20 mouse cellular contexts compared by ENCODE assay signal in genomic region chr13:107909343-107910067, GRCm38 (mm10).
DNase-seq lines count a peak whose midpoint lies in the region; ATAC-seq lines count a peak whose summit lies in the region.
"Had no signal": no experiment of that assay in that cellular context is flagged by ENCODE, and none has a peak within 500 bp of the region (broad histone marks: within the 10 kb centered on the region; RNA-seq: fewer than 3 reads in every experiment).

No protein-coding gene starts in this region.

- no peak for ATAC-seq in hindbrain, embryonic 11.5 days (ENCODE audit: low FRiP score)
- ATAC-seq in midbrain, embryonic 12.5 days (ENCODE audit: low FRiP score, low read depth) = 0 out of 2 replicates have a peak, but pooled peaks have one; percentile 12
- ATAC-seq: forebrain, embryonic 13.5 days; intestine, embryonic 16.5 days; liver, postnatal 0 days had no signal

- H3K9me3 ChIP-seq in hindbrain, embryonic 11.5 days (ENCODE audit: control insufficient read depth, low read length) = no peaks in the 10 kb centered on the region
- no peaks in the 10 kb centered on the region for H3K9me3 ChIP-seq in midbrain, embryonic 12.5 days
- H3K9me3 ChIP-seq: forebrain, embryonic 13.5 days; heart, embryonic 15.5 days; kidney, embryonic 15.5 days had no signal

- WGBS in hindbrain, embryonic 11.5 days = 31% methylated on average over 15 of the region's 15 CpGs
- WGBS in midbrain, embryonic 12.5 days = 13% methylated on average over 15 of the region's 15 CpGs

- H3K9ac ChIP-seq in hindbrain, embryonic 11.5 days (ENCODE audit: low read depth, low read length) = no peak overlapping the region
- no peak overlapping the region for H3K9ac ChIP-seq in midbrain, embryonic 12.5 days (replicated peaks)
- H3K9ac ChIP-seq: forebrain, embryonic 13.5 days; heart, embryonic 15.5 days; kidney, embryonic 15.5 days; liver, postnatal 0 days had no signal

- no peaks in the 10 kb centered on the region for H3K36me3 ChIP-seq in hindbrain, embryonic 11.5 days (ENCODE audit: control insufficient read depth, insufficient read depth, low read length)
- no peaks in the 10 kb centered on the region for H3K36me3 ChIP-seq in midbrain, embryonic 12.5 days
- H3K36me3 ChIP-seq: heart, embryonic 15.5 days; kidney, embryonic 15.5 days had no signal

- H3K4me3 ChIP-seq in hindbrain, embryonic 11.5 days (ENCODE audit: low read depth, low read length) = no peak overlapping the region
- H3K4me3 ChIP-seq in midbrain, embryonic 12.5 days = no peak overlapping the region
- H3K4me3 ChIP-seq: erythroblast, embryonic 14.5 days; forebrain, embryonic 13.5 days; heart, embryonic 15.5 days; kidney, embryonic 15.5 days had no signal

- DNase-seq in R1 (ENCODE audit: low read depth, low spot score) = peak; percentile 39
- DNase-seq in ZHBTc4 (ENCODE audit: low read depth, low spot score) = peak; percentile 51
- DNase-seq in hindbrain, embryonic 11.5 days (ENCODE audit: low spot score) = peak; percentile 27
- DNase-seq in left cerebral cortex, adult 9 months (ENCODE audit: low spot score in 2 of 2) = no peak
- DNase-seq in lung, postnatal 4 days = no peak
- no peak for DNase-seq in cerebellum, postnatal 25 days
- DNase-seq: adrenal gland, adult 8-10 months; cerebellum, postnatal 14 days; embryo, embryonic 11 days; gastrocnemius, postnatal 10 days; kidney, postnatal 4 days; liver, postnatal 0 days; lung, postnatal 14 days; thymus, postnatal 25 days had no signal

- no peak overlapping the region for H3K27ac ChIP-seq in hindbrain, embryonic 11.5 days (ENCODE audit: low read depth, low read length)
- H3K27ac ChIP-seq in midbrain, embryonic 12.5 days (replicated peaks) = no peak overlapping the region
- H3K27ac ChIP-seq: forebrain, embryonic 13.5 days; heart, embryonic 15.5 days; kidney, embryonic 15.5 days had no signal

- H3K4me2 ChIP-seq in hindbrain, embryonic 11.5 days (replicated peaks; ENCODE audit: low read depth, low read length) = no peak overlapping the region
- H3K4me2 ChIP-seq in midbrain, embryonic 12.5 days (replicated peaks) = 0 out of 2 replicates have a peak overlapping the region, but pooled peaks have one; percentile 6
- H3K4me2 ChIP-seq: forebrain, embryonic 13.5 days; heart, embryonic 15.5 days; kidney, embryonic 15.5 days had no signal

- no peaks in the 10 kb centered on the region for H3K27me3 ChIP-seq in hindbrain, embryonic 11.5 days (ENCODE audit: control insufficient read depth, insufficient read depth, low read length)
- 0 out of 2 replicates have a peak, but pooled peaks cover 5% of the 10 kb centered on the region for H3K27me3 ChIP-seq in midbrain, embryonic 12.5 days
- H3K27me3 ChIP-seq: forebrain, embryonic 13.5 days; kidney, embryonic 15.5 days had no signal

- no peaks in the 10 kb centered on the region for H3K4me1 ChIP-seq in hindbrain, embryonic 11.5 days (replicated peaks; ENCODE audit: control insufficient read depth, insufficient read depth, low read length)
- peaks cover 8% of the 10 kb centered on the region for H3K4me1 ChIP-seq in midbrain, embryonic 12.5 days
- H3K4me1 ChIP-seq: heart, embryonic 15.5 days had no signal

Comparison
In these comparisons a context has a peak if more than half of its experiments do, and no peak if none do; other contexts are left out.
1. DNase-seq: peak in R1 (single experiment), ZHBTc4 (single experiment) and hindbrain, embryonic 11.5 days (single experiment); none in left cerebral cortex, adult 9 months (0 of 2), lung, postnatal 4 days (0 of 2) and cerebellum, postnatal 25 days (0 of 2).